Mouse (Mus musculus) common myeloid progenitor, adult 5-6 weeks (primary cell): ENCODE data around the gene Psat1. TPM values are rescaled to one million over a fixed set of nuclear protein-coding genes. Genes with fewer than 3 reads are reported as not detected.

Experiments used
- ATAC-seq: replicated peaks from 2 replicates; pipeline ENCODE4 v1.8.0; 2016; ENCODE audit warnings: low read depth, mild to moderate bottlenecking, moderate TSS enrichment, inconsistent platforms; ENCODE audit not compliant: poor library complexity, severe bottlenecking
- total RNA-seq: library from RNA; stranded (forward); fragments of 200-1000, 187-1606 nt; gene quantifications from 2 replicates; pipeline ENCODE4 v1.2.3, GENCODE M21; 2017

Psat1 gene
- 91.8 and 92.1 TPM in 2 replicates for total RNA-seq

DNA sequence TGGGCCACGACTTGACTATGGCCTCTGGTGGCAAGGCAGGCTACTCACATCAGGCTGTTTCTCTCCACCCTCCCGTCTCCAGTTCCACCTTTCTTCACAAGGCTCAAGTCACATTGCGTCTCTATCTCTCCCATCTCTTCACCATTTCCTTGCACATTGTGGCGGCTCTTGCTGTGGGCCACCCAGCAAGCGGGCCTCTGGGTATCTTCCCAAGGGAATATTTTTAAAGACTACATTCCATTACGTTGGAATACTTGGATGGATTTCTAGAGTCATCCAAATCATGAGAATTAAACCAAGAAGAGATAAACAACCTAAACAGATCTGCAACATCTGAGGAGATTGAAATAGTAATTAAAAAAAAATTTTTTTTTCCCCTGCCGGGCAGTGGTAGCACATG lies at the start of gene Psat1:
TSS of gene Psat1 (minus strand) at position 101 of the 400 bp plus-strand sequence.
- ATAC-seq: no peak

- ATAC-seq: no peak
Observed at GRCm38 (mm10) chr19:15990102-15990501, 43.0 kb upstream of the Psat1 start.

DNA sequence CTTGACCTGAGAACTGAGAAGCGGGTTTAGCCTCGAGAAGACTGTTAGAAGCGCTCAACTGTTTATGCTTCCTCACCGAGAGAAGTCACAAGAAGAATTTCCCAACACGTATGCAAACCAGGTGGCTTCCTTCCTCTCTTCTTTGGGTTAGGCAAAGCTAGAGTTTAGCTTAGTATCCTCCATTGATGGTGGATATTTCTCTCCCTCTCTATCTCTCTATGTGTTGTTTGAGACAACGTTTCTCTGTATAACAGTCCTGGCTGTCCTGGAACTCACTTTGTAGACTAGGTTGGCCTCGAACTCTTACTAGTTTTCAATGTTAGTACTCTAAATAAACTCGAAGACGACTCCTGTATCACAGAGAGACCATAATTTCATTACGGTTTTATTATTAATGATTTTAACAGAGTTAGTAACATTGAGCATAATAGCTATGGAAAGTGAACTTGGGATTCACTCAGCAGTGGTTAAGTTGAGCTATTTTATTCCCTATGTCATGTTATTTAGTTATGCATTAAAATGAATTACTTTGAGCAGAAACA lies 38.1 kb upstream of the Psat1 start:
- peak; percentile 10; the same call in 1 of the 2 replicates for ATAC-seq

DNA sequence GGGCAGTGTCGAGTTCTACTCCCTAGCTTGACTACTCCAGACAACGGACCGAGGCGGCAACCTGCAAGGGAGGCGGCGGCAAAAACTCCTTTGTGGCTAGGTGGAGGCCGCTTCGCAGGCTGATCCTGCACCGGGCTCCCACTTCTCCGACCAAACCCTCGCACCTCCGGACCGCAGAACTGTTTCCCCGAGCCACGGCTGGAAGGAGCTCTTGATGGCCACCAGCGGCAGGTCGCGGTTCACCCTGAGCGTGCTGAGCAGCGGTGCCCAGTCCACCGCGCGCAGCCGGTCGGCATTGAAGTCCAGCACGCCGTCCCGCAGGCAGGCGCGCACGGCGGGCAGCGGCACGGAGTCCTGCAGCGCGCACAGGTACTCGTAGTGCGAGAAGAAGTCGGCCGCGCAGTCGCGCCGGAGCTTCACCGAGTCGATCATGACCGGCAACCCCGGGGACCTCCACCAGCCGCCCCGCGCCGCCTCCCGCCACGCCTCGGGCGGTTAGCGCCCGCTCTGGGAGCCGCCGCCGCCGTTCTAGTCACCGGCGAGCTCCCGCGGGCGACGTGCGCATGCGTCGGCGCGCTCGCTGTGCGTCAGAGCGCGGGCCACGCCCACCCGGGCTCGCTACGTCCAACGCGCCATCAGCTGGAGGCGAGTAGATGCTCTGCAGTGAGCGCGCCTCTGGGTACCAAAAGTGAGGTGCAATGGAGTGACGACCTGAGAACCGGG lies 37.5 kb upstream of the Psat1 start, which contains the start of gene Cep78:
TSS of gene Cep78 (minus strand) at position 541 of the 723 bp plus-strand sequence.
- peak; percentile 84 for ATAC-seq

DNA sequence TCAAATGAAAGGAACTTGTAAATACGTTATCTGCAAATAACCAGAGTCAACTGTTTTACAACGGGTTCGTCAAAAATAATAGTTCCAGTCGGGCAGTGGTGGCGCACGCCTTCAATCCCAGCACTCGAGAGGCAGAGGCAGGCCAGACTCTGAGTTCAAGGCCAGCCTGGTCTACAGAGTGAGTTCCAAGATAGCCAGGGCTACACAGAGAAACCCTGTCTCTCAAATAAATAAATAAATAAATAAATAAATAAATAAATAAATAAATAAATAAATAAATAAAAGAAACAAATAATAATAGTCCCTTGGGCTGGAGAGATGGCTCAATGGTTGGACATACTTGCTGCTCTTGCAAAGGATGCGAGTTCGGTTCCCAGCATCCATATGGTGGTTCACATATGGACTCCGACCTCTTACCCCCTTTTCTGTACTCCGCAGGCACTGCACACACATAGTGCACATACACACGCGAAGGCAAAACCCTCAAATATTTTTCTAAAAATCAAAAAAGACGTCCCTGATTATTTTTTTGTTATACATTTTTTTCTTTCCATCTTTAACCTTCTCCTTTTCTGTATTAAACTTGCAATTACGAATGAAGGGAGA lies 36.7 kb upstream of the Psat1 start:
- ATAC-seq: no peak

GRCm38 (mm10) chr19:15982926-15983738 lies 36.0 kb upstream of the Psat1 start:
- ATAC-seq: no peak

DNA sequence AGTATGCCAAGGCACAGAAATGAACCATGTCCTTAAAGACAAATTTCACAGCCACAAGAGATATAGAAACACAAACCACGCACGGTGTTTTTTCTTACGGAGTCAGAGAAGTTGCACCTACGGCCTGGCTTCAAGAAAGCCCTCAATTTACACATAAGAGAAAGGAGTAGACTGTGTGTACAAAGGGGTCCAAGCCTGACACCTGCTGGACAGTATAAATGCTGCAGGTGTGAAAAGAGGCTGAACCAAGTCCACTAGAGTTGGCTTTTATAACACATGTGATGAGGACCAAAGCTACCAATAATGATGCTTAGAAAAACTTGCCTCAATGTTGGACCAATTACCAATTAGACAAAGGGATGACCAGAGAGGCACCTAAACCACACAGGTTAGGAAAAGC lies 34.7 kb upstream of the Psat1 start:
- peak; percentile 77 for ATAC-seq

DNA sequence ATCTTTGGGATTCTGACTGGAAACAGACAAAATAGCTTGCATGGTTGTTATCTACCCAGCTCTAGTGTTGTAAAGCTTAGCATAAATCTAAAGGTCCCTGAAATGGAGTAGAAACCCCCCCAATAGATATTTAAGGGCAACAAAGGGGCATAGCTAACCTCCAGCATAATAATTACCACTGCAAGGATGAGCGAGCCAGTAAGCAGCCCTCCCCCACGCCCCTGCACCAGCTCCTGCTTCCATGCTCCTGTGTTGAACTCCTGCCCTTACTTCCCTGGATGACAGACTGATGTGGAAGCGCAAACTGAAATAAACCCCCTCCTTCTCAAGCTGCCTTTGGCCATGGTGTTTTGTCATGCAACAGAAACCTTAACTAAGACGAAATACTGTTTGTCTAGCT lies 26.2 kb upstream of the Psat1 start:
- no peak for ATAC-seq

- peak; percentile 95 for ATAC-seq
Observed at GRCm38 (mm10) chr19:15965082-15965481, 17.9 kb upstream of the Psat1 start.

DNA sequence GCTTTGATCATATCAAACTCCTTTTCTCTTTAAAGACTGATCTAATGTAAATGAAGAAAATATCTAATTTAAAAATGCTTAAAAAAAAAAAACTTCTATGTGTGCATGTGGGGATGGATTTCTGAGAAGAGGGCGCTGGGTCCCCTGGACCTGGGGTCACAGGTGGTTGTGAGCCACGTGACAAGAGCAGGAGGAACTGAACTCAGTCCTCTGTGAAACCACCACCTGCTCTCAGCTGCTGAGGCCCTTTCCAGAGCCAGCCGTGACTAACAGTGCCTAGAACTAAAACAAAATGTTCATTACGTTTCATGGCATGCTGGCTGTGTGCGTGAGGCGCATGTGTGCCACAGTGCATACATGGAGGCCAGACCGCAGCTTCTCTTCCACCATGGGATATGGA lies 17.4 kb upstream of the Psat1 start:
- no peak for ATAC-seq

GRCm38 (mm10) chr19:15963011-15963695 lies 16.0 kb upstream of the Psat1 start:
- ATAC-seq: no peak

GRCm38 (mm10) chr19:15962313-15962712 lies 15.2 kb upstream of the Psat1 start:
- ATAC-seq: no peak

- 0 out of 2 replicates have a peak, but pooled peaks have one; percentile 32 for ATAC-seq
Observed at GRCm38 (mm10) chr19:15950225-15950624, 3.1 kb upstream of the Psat1 start.

GRCm38 (mm10) chr19:15948867-15949266 lies 1.7 kb upstream of the Psat1 start:
- ATAC-seq: no peak

GRCm38 (mm10) chr19:15948426-15948825 lies 1.3 kb upstream of the Psat1 start:
- no peak for ATAC-seq

DNA sequence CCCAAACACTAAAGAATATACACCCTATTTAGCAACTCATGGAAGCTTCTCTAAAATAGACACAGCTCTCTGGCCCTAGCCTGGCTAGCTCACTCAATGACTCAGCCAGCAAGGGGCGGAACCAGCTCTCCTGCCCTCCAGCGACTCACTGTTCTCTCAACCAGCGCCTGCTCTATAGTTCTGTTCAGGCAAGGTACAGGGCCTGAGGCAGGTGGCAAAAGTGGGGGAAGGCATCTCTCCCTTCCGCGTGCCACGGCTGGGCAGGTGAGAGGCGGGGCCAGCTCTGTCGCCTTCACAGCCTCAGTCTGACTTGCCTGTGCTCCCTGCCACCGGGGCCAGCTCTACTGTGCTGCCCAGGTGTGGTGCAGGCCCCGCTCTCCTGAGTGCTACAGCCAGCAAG lies 474 bp downstream of the Psat1 start:
- no peak for ATAC-seq

GRCm38 (mm10) chr19:15943117-15943423 lies 4.1 kb downstream of the Psat1 start:
- no peak for ATAC-seq

- ATAC-seq: no peak
Observed at GRCm38 (mm10) chr19:15942421-15943116, 4.6 kb downstream of the Psat1 start.

DNA sequence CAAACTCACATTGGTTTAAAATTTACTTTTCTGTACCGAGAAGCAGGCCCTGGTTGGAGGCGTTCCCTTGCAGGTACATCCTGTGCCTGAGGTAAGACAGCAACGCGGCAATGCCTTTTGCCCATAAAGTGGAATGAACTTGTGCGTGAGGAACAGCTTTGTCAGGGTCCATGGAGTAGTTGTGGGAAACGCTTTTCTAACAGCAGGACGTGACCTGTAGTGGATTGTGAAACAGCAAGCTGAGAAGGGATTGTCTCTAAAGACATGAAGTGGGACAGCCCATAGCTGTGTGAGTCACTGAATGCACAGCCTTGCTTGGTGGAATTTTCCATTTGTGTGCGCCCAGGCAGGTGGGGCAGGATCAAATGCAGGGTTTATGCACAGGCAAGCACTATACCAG lies 5.7 kb downstream of the Psat1 start:
- ATAC-seq: no peak

- no peak for ATAC-seq
Observed at GRCm38 (mm10) chr19:15925719-15926045, 21.5 kb downstream of the Psat1 start.
